Mouse (Mus musculus) layer of hippocampus, adult 18-20 months (tissue): ENCODE data around the gene F2rl3. TPM values are rescaled to one million over a fixed set of nuclear protein-coding genes. Genes with fewer than 3 reads are reported as not detected.

Source experiments
- DNase-seq, 2 experiments: peaks; one replicate each; pipeline ENCODE4 v3.0.0; 2022; ENCODE audit warnings: low spot score in 2 of 2
- total RNA-seq, 2 experiments: library from RNA; stranded (reverse); gene quantifications; 2 replicates each; pipeline ENCODE4 v1.2.3; 2021

The F2rl3 gene
- total RNA-seq, 2 experiments from 2014 or later: 0.28 TPM; not detected in 1

GRCm38 (mm10) chr8:72762306-72762705 is 626 bp downstream of the F2rl3 start:
- DNase-seq: no peak

- DNase-seq: no peak
These were observed 4.0 kb downstream of the F2rl3 start for GRCm38 (mm10) chr8:72765696-72766095.

DNA sequence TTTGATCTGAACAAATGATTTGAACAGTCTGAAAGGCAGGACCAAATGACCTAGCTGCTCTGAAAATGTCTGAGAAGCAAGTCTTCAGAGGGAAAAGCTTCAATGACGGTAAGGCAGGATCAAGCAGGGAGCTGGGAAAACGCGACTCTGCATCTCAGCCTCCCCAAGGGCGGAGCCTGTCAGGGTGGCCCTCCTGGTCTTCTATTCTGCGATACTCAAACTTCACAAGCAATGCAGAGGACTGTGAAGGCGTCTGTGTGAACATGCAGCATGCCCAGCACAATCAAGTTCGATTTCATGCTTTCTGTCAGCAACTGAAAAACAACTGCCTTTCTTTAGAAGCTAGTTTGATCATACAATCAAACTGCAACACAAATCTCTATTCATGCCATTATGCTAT is 5.1 kb downstream of the F2rl3 start:
- DNase-seq: no peak

DNA sequence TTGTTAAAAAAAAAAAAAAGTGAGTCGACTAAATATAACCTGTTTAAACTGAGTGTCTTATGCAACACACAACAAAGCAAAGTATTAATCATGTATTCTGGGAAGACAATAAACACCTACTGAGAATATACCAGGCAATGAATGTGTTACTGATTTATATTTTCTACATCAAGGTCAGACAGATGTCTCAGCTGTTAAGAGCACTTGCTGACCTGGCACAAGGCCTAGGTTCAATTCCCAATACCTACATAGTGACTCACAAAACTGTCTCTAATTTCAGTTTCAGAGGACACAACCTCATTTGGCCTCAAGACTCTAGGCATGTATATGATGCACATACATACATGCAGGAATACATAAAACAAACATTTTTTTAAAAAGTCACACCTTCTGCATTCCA is 16.1 kb downstream of the F2rl3 start:
- no peak for DNase-seq

GRCm38 (mm10) chr8:72780644-72781043 is 19.0 kb downstream of the F2rl3 start:
- no peak for DNase-seq

DNA sequence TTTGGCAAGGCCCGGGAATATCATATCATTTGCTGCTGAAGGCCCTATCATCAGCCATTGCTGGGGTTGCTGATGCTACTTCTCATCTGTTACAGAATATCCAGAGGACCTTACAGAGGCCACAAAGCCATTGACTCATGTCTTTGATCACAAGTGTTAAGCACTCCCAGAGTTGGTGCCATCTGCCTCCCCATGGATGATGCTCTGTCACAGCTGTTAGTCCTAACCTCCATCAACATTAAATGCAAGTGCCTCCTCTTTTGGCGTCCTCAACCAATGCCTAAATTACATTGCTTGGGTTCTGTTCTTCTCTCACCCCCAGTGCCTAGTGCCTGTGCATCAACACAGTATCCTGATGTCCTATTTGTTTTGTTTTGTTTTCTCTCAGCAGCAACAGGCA is 39.9 kb downstream of the F2rl3 start:
- no peak for DNase-seq

DNA sequence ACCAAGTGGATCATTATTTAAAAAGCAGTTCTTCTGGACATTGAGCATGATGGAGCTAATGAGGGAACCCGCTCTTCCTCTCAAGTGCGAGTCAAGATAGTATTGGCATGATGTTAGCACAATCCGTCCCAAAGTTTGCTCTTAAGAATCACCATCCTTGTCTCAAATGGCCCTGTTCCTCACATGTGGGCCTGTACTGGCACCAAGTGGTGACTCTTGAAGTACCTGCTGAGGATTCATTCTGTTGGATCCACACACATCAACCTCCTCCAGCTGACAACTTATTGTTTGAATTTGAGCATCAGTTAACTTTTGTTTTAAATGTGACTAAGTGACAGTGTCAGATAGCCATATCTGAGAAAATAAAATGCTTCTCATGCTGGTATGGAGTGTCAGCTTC is 51.0 kb downstream of the F2rl3 start:
- DNase-seq: no peak

Other genes with a start within 250 kb of the F2rl3 start
- gene Med26, start 213.6 kb upstream of the F2rl3 start, total RNA-seq: 10 to 100 TPM; 10.3 to 10.5 TPM
- gene Smim7, start 190.8 kb upstream of the F2rl3 start, total RNA-seq: 100 to 1,000 TPM in 1 of 2 experiments, 10 to 100 TPM in 1; 99.8 to 103 TPM
- 100 to 1,000 TPM; 109 to 115 TPM for gene Tmem38a, start 189.8 kb upstream of the F2rl3 start, total RNA-seq
- 10 to 100 TPM; 46.6 to 49.0 TPM for gene Nwd1, start 115.2 kb upstream of the F2rl3 start, total RNA-seq
- gene Sin3b, start 38.6 kb upstream of the F2rl3 start, total RNA-seq: 100 to 1,000 TPM; 154 to 174 TPM